Mouse (Mus musculus) stomach, postnatal 0 days (tissue): ENCODE results near the gene Paip2b.

Experiments used
- CTCF ChIP-seq: IDR thresholded peaks from 2 replicates; pipeline ENCODE4 v1.5.1; 2016; ENCODE audit warnings: antibody characterized with exemption, low read depth, mild to moderate bottlenecking, moderate library complexity
- EP300 ChIP-seq: optimal IDR thresholded peaks from 2 replicates; pipeline ENCODE3; 2016; ENCODE audit warnings: antibody characterized with exemption

GRCm38 (mm10) chr6:83756051-83756450, 75.5 kb downstream of the Paip2b start:
- TF ChIP-seq CTCF (no peak), EP300 (no peak)
